Mouse (Mus musculus): ENCODE measurements around the gene Kcnq1.

DNA sequence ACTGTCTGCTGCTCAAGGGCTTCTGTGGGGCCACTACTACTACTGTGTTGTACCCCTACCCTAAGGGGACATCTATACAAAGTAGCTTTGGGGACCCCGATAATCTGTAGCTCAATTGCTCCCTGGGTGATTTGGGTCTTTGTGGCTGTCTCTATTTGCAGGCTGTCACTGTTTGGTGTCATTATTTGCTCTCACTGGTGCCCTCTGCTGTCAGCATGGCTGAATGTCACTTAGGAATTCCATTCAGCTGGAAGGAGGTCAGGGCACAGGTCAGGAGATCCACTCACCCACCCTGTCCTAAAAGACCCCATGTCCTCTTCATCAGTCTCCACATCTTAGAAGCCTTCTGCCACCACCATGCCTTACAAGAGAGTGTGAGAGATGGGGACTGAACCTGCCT, 32.6 kb downstream of the Kcnq1 start:
- TF ChIP-seq FOSL1 (IDR thresholded peaks at IDR 0.05; ENCODE audit: insufficient read depth, low read length, poor library complexity, severe bottlenecking) (no peak), CTCF (IDR thresholded peaks at IDR 0.05; ENCODE audit: control insufficient read depth, insufficient read depth, insufficient read length) (peak; percentile 42), MYOD1 (IDR thresholded peaks at IDR 0.05; ENCODE audit: control insufficient read depth, insufficient read length, low read depth) (no peak), MAX (IDR thresholded peaks at IDR 0.05) (no peak)

Measured in C2C12 (cell line).